Mouse (Mus musculus) myocyte (in vitro differentiated cells): ENCODE results near the gene Cd5. TPM values are rescaled to one million over a fixed set of nuclear protein-coding genes. Genes with fewer than 3 reads are reported as not detected.

Source experiments
- H3K27me3 ChIP-seq: one replicate; pipeline ENCODE4 v1.6.1; 2011; ENCODE audit not compliant: control insufficient read depth, insufficient read depth, insufficient read length
- H3K36me3 ChIP-seq: one replicate; pipeline ENCODE4 v1.6.1; 2011; ENCODE audit not compliant: control insufficient read depth, insufficient read depth
- H3K4me2 ChIP-seq: one replicate; pipeline ENCODE4 v1.6.1; 2011; ENCODE audit warnings: low read depth, control low read depth
- H3K4me3 ChIP-seq: one replicate; pipeline ENCODE4 v1.5.1; 2011; ENCODE audit warnings: mild to moderate bottlenecking, control low read depth, moderate library complexity
- H3K79me2 ChIP-seq: one replicate; pipeline ENCODE4 v1.6.1; 2011; ENCODE audit not compliant: control insufficient read depth, insufficient read depth
- H3ac ChIP-seq: one replicate; pipeline ENCODE4 v1.6.1; 2011; ENCODE audit not compliant: control insufficient read depth, insufficient read length
- CEBPB ChIP-seq: IDR thresholded peaks from 2 replicates; pipeline ENCODE4 v1.6.1; 2011; ENCODE audit warnings: mild to moderate bottlenecking, moderate library complexity; ENCODE audit not compliant: poor library complexity, insufficient read depth, severe bottlenecking
- E2F4 ChIP-seq: IDR thresholded peaks from one replicate; pipeline ENCODE4 v1.6.1; 2011; ENCODE audit warnings: mild to moderate bottlenecking, control low read depth, moderate library complexity; ENCODE audit not compliant: insufficient read depth
- MAX ChIP-seq: IDR thresholded peaks from one replicate; pipeline ENCODE4 v1.6.1; 2011; ENCODE audit warnings: low read depth, mild to moderate bottlenecking, control low read depth
- MYOD1 ChIP-seq, 3 experiments: IDR thresholded peaks; one replicate each; pipeline ENCODE4 v1.6.1; 2011; ENCODE audit warnings: control low read depth in 2 of 3, low read depth in 2 of 3, mild to moderate bottlenecking in 2 of 3, moderate library complexity in 1 of 3; ENCODE audit not compliant: insufficient read length in 2 of 3, control insufficient read depth in 1 of 3
- MYOG ChIP-seq, 3 experiments: IDR thresholded peaks; one replicate each; pipeline ENCODE4 v1.6.1; 2011; ENCODE audit warnings: control low read depth in 2 of 3, low read depth in 2 of 3, mild to moderate bottlenecking in 2 of 3; ENCODE audit not compliant: insufficient read length in 2 of 3, control insufficient read depth in 1 of 3, insufficient read depth in 1 of 3
- POLR2A ChIP-seq: IDR thresholded peaks from one replicate; pipeline ENCODE4 v1.6.1; 2011; ENCODE audit warnings: low read depth, mild to moderate bottlenecking, control low read depth, moderate library complexity; ENCODE audit not compliant: insufficient read length
- POLR2AphosphoS2 ChIP-seq: IDR thresholded peaks from one replicate; pipeline ENCODE4 v1.6.1; 2011; ENCODE audit warnings: low read depth, control low read depth; ENCODE audit not compliant: insufficient read length
- REST ChIP-seq: IDR thresholded peaks from one replicate; pipeline ENCODE4 v1.6.1; 2011; ENCODE audit warnings: mild to moderate bottlenecking, control low read depth, moderate library complexity; ENCODE audit not compliant: insufficient read depth, insufficient read length
- SRF ChIP-seq: IDR thresholded peaks from one replicate; pipeline ENCODE4 v1.6.1; 2011; ENCODE audit warnings: low read depth; ENCODE audit not compliant: control insufficient read depth, insufficient read length
- TCF12 ChIP-seq: IDR thresholded peaks from one replicate; pipeline ENCODE4 v1.6.1; 2011; ENCODE audit warnings: mild to moderate bottlenecking, control low read depth; ENCODE audit not compliant: poor library complexity, insufficient read depth, severe bottlenecking
- TCF3 ChIP-seq: IDR thresholded peaks from one replicate; pipeline ENCODE4 v1.6.1; 2011; ENCODE audit warnings: low read depth, control low read depth; ENCODE audit not compliant: insufficient read length
- USF1 ChIP-seq: IDR thresholded peaks from one replicate; pipeline ENCODE4 v1.6.1; 2011; ENCODE audit warnings: low read depth, mild to moderate bottlenecking, control low read depth, moderate library complexity
- polyA plus RNA-seq: library from polyadenylated mRNA; unstranded; fragments of >200 nt; fragmentation: generic; extraction: Trizol; gene quantifications from one replicate; pipeline ENCODE4 v1.2.1, GENCODE M21; 2012; ENCODE audit warnings: missing spikeins

Cd5 gene
- polyA plus RNA-seq, 1 experiment: not detected

DNA sequence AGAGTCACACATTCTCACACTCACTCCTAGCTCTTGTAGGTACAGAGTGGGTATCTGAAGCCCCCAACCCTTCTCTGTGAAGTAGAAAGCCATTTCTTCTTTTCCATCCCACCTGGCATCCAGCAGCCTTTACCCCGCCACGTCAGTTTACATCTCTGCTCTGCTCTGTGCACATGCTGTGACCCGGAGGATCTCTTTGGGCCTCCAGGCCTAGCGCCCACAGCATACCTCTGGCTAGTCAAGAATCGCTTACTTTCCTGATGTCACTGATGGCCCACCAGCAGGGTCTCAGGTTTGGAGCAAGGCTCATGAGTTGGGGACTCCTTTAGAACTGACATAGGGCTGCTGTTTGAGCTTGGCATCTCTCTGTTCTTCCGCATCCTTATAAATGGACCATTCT is 764 bp downstream of the Cd5 start:
- TF ChIP-seq CEBPB: no peak
- no peak for TF ChIP-seq USF1
- TF ChIP-seq POLR2AphosphoS2: no peak
- no peak for TF ChIP-seq MYOD1 (IDR thresholded peaks at IDR 0.05; ENCODE audit: control insufficient read depth in 1 of 3, insufficient read length in 2 of 3, low read depth in 2 of 3)
- no peak for TF ChIP-seq TCF3
- TF ChIP-seq E2F4: no peak
- TF ChIP-seq POLR2A: no peak
- no peak for TF ChIP-seq MAX
- TF ChIP-seq MYOG (IDR thresholded peaks at IDR 0.05; ENCODE audit: control insufficient read depth in 1 of 3, insufficient read depth in 1 of 3, insufficient read length in 2 of 3, low read depth in 2 of 3): no peak
- TF ChIP-seq SRF: no peak
- TF ChIP-seq REST: no peak
- H3ac ChIP-seq: no peak overlapping the region
- no peaks in the 10 kb centered on the region for H3K27me3 ChIP-seq
- no peaks in the 10 kb centered on the region for H3K36me3 ChIP-seq
- no peaks in the 10 kb centered on the region for H3K79me2 ChIP-seq
- H3K4me3 ChIP-seq: no peak overlapping the region
- no peak overlapping the region for H3K4me2 ChIP-seq

DNA sequence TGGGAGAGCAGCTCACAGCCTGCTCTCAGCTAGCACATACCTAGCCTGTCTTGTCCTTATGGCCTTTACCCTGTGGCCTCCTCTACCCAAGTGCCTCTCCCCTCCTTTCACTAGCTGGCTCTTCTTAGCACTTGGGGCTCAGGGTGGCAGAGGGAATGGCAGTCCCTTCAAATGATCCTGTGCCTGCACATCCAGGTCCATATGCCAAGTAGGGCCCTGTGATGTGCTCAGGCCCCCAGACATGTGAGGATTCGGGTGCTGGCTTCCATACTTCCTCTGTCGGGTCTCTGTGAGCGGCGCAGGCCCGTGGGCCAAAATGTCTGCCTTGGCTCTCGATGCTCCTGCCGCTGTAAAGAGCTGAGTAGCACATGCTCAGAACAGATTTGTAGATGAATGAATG is 2.9 kb downstream of the Cd5 start:
- H3K4me2 ChIP-seq: no peak overlapping the region
- no peak overlapping the region for H3ac ChIP-seq
- no peak for TF ChIP-seq POLR2AphosphoS2
- TF ChIP-seq USF1: no peak
- TF ChIP-seq TCF3: no peak
- no peak for TF ChIP-seq CEBPB
- no peak for TF ChIP-seq POLR2A
- no peak for TF ChIP-seq MYOD1 (IDR thresholded peaks at IDR 0.05; ENCODE audit: control insufficient read depth in 1 of 3, insufficient read length in 2 of 3, low read depth in 2 of 3)
- no peak for TF ChIP-seq MAX
- no peak for TF ChIP-seq MYOG (IDR thresholded peaks at IDR 0.05; ENCODE audit: control insufficient read depth in 1 of 3, insufficient read depth in 1 of 3, insufficient read length in 2 of 3, low read depth in 2 of 3)
- TF ChIP-seq TCF12: no peak
- TF ChIP-seq E2F4: no peak
- no peak for TF ChIP-seq REST
- TF ChIP-seq SRF: no peak
- H3K79me2 ChIP-seq: no peaks in the 10 kb centered on the region
- no peaks in the 10 kb centered on the region for H3K36me3 ChIP-seq
- H3K27me3 ChIP-seq: no peaks in the 10 kb centered on the region
- H3K4me3 ChIP-seq: no peak overlapping the region

DNA sequence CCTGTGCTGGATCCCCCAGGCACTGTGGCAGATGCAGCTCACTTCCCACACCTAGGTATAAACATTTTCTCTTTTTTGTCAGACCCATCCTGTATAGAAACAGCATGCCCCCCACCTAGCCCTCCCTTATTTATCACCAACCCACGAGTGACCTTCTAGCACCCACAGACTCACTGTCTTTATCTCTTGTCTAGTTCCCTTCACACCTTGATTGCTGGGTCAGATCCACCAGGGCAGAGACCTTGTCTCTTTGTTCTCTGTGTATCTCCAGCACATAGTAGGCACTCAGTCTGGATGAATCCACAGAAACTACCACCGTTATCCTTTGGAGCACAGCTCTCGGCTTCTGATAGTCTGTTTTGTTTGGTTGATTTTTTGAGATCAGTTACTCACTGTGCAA is 3.7 kb downstream of the Cd5 start:
- Histone ChIP-seq H3K36me3 (no peaks in the 10 kb centered on the region), H3K4me2 (no peak overlapping the region), H3K27me3 (no peaks in the 10 kb centered on the region), H3ac (no peak overlapping the region), H3K4me3 (no peak overlapping the region), H3K79me2 (no peaks in the 10 kb centered on the region)
- no peak for TF ChIP-seq E2F4
- TF ChIP-seq USF1: no peak
- TF ChIP-seq POLR2A: no peak
- no peak for TF ChIP-seq TCF3
- no peak for TF ChIP-seq TCF12
- TF ChIP-seq MAX: no peak
- TF ChIP-seq POLR2AphosphoS2: no peak

DNA sequence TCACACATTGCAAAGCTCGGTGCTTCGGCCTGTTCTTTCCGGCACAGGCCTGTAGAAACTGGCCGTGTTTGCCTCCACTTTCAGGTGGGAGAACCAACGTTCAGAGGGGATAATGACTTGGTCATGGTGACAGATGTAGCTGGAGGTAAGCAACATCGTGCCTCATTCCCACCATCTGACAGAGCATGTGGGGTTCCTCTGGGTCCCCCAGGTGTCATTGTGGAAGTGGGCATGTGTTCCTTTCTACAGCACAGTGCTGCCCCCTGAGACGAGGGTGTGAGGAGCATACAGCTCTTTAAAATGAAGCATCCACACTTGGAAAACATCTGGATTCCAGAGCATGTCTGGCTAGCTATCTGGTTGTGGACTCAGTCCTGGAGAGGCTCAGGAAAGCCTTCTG is 4.2 kb downstream of the Cd5 start:
- no peaks in the 10 kb centered on the region for H3K79me2 ChIP-seq

DNA sequence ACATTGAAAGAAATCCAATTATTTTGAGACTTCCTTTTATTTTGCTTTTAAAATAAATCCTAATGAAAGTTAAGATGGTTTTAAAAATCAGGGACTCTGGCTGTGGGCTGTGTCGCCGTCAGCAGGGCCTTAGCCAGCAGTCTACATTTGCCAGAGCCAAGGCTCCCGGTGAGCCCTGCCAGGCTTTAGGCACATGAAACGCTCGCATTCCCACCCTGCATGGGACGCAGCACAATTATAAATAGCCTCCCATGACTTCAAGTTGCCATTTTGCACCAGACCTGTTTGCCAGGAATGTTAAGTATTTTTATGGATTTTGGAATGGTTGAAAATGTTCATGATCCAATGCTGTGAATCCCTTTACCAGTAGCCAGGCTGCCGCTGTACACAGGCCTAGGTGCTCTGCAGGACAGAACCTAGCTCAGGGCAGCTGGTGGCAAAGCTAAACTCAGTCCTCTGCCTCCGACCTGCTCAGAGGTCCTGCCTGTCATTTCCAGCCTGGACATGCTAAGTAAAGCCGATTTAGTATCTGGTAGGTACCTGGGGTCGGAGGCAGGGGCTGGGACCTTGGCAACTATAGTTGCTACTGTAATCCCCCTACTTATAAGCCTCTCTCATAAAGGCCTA is 5.2 kb downstream of the Cd5 start:
- Histone ChIP-seq H3ac (no peak overlapping the region), H3K4me2 (no peak overlapping the region), H3K27me3 (no peaks in the 10 kb centered on the region), H3K79me2 (no peaks in the 10 kb centered on the region), H3K36me3 (no peaks in the 10 kb centered on the region), H3K4me3 (no peak overlapping the region)
- TF ChIP-seq E2F4 (no peak), TCF12 (no peak), SRF (no peak), USF1 (no peak), MYOD1 (IDR thresholded peaks at IDR 0.05; ENCODE audit: control insufficient read depth in 1 of 3, insufficient read length in 2 of 3, low read depth in 2 of 3) (no peak), MYOG (IDR thresholded peaks at IDR 0.05; ENCODE audit: control insufficient read depth in 1 of 3, insufficient read depth in 1 of 3, insufficient read length in 2 of 3, low read depth in 2 of 3) (no peak), CEBPB (no peak), MAX (no peak), TCF3 (no peak), REST (no peak), POLR2AphosphoS2 (no peak), POLR2A (no peak)

More for the DNA sequence above, 4.2 kb downstream of the Cd5 start:
- Histone ChIP-seq H3K4me3 (no peak overlapping the region), H3K4me2 (no peak overlapping the region), H3K27me3 (no peaks in the 10 kb centered on the region), H3K36me3 (no peaks in the 10 kb centered on the region), H3ac (no peak overlapping the region)
- no peak for TF ChIP-seq E2F4
- TF ChIP-seq MYOD1 (IDR thresholded peaks at IDR 0.05; ENCODE audit: control insufficient read depth in 1 of 3, insufficient read length in 2 of 3, low read depth in 2 of 3): no peak
- no peak for TF ChIP-seq TCF12
- TF ChIP-seq POLR2AphosphoS2: no peak
- TF ChIP-seq REST: no peak
- no peak for TF ChIP-seq MAX
- TF ChIP-seq MYOG (IDR thresholded peaks at IDR 0.05; ENCODE audit: control insufficient read depth in 1 of 3, insufficient read depth in 1 of 3, insufficient read length in 2 of 3, low read depth in 2 of 3): no peak
- no peak for TF ChIP-seq USF1
- no peak for TF ChIP-seq TCF3
- no peak for TF ChIP-seq SRF
- TF ChIP-seq CEBPB: no peak
